Mouse (Mus musculus): ENCODE data around the gene Arf6. TPM values are rescaled to one million over a fixed set of nuclear protein-coding genes. Genes with fewer than 3 reads are reported as not detected.
"Not testable (repeated sequence)": the region's sequence is repeated elsewhere in the genome, so short reads cannot be mapped to it uniquely, and the experiment has no call there.

The Arf6 gene
- total RNA-seq (2021) = 100 to 1,000 TPM; 100 to 105 TPM
- long read RNA-seq, experiment 1, transcript Arf6-201 (2 exons, 1,534 nt) = major isoform, 94 of 107 reads
- long read RNA-seq, experiment 1, partial matches to known transcripts = 0 of 107 reads
- long read RNA-seq, experiment 1, other reads (novel, unspliced or antisense) = 13 of 107 reads
- long read RNA-seq, experiment 2, transcript Arf6-201 (2 exons, 1,534 nt) = major isoform, 173 of 187 reads
- long read RNA-seq, experiment 2, partial matches to known transcripts = 0 of 187 reads
- long read RNA-seq, experiment 2, other reads (novel, unspliced or antisense) = 14 of 187 reads

- peak; percentile 96 to 97 for DNase-seq (ENCODE audit: low spot score in 2 of 2)
These were observed at the start of gene Arf6, which contains the start of gene Gm9887 for GRCm38 (mm10) chr12:69371854-69372671. Gene Arf6 (plus strand): TSS chr12:69372150. Gene Gm9887 (minus strand): TSS chr12:69372458.

- no peak for DNase-seq (ENCODE audit: low spot score in 2 of 2)
These were observed 40.8 kb upstream of the Arf6 start for GRCm38 (mm10) chr12:69331187-69331586.

GRCm38 (mm10) chr12:69332147-69332546 lies 39.8 kb upstream of the Arf6 start:
- no peak for DNase-seq (ENCODE audit: low spot score in 2 of 2)

- no peak for DNase-seq (ENCODE audit: low spot score in 2 of 2)
These were observed 38.4 kb upstream of the Arf6 start for GRCm38 (mm10) chr12:69333547-69333946.

GRCm38 (mm10) chr12:69349928-69350327 lies 22.0 kb upstream of the Arf6 start:
- no peak for DNase-seq (ENCODE audit: low spot score in 2 of 2)

GRCm38 (mm10) chr12:69351685-69352084 lies 20.3 kb upstream of the Arf6 start:
- DNase-seq (ENCODE audit: low spot score in 2 of 2) = no peak

- DNase-seq (ENCODE audit: low spot score in 2 of 2) = peak; percentile 45 to 66
These were observed 15.2 kb upstream of the Arf6 start, which contains the start of gene Nemf for GRCm38 (mm10) chr12:69356546-69357299. Gene Nemf (minus strand): TSS chr12:69357165.

- no peak for DNase-seq (ENCODE audit: low spot score in 2 of 2)
These were observed 14.7 kb upstream of the Arf6 start for GRCm38 (mm10) chr12:69357300-69357646.

- peak in 1 of 2 experiments; percentile 17 for DNase-seq (ENCODE audit: low spot score in 2 of 2)
These were observed 11.3 kb upstream of the Arf6 start for GRCm38 (mm10) chr12:69360655-69360996.

GRCm38 (mm10) chr12:69360997-69361899 lies 10.7 kb upstream of the Arf6 start:
- DNase-seq (ENCODE audit: low spot score in 2 of 2) = peak; percentile 98 to 100

GRCm38 (mm10) chr12:69361919-69362318 lies 10.0 kb upstream of the Arf6 start:
- DNase-seq (ENCODE audit: low spot score in 2 of 2) = no peak

- no peak for DNase-seq (ENCODE audit: low spot score in 2 of 2)
These were observed 9.6 kb upstream of the Arf6 start for GRCm38 (mm10) chr12:69362388-69362787.

- not testable (repeated sequence) for DNase-seq (ENCODE audit: low spot score in 2 of 2)
These were observed 8.8 kb upstream of the Arf6 start for GRCm38 (mm10) chr12:69363110-69363509.

- peak; percentile 59 to 62 for DNase-seq (ENCODE audit: low spot score in 2 of 2)
These were observed 7.8 kb upstream of the Arf6 start for GRCm38 (mm10) chr12:69363899-69364762.

GRCm38 (mm10) chr12:69365757-69366156 lies 6.2 kb upstream of the Arf6 start:
- DNase-seq (ENCODE audit: low spot score in 2 of 2) = no peak

- no peak for DNase-seq (ENCODE audit: low spot score in 2 of 2)
These were observed 5.5 kb upstream of the Arf6 start for GRCm38 (mm10) chr12:69366424-69366823.

- no peak for DNase-seq (ENCODE audit: low spot score in 2 of 2)
These were observed 4.4 kb upstream of the Arf6 start for GRCm38 (mm10) chr12:69367557-69367956.

- no peak for DNase-seq (ENCODE audit: low spot score in 2 of 2)
These were observed 1.0 kb upstream of the Arf6 start for GRCm38 (mm10) chr12:69370936-69371335.

- no peak for DNase-seq (ENCODE audit: low spot score in 2 of 2)
These were observed 513 bp upstream of the Arf6 start for GRCm38 (mm10) chr12:69371421-69371853.

All from adrenal gland, postnatal 4 days (tissue).